Comparison of ENCODE assay signal across 8 mouse cellular contexts in the genomic region with DNA sequence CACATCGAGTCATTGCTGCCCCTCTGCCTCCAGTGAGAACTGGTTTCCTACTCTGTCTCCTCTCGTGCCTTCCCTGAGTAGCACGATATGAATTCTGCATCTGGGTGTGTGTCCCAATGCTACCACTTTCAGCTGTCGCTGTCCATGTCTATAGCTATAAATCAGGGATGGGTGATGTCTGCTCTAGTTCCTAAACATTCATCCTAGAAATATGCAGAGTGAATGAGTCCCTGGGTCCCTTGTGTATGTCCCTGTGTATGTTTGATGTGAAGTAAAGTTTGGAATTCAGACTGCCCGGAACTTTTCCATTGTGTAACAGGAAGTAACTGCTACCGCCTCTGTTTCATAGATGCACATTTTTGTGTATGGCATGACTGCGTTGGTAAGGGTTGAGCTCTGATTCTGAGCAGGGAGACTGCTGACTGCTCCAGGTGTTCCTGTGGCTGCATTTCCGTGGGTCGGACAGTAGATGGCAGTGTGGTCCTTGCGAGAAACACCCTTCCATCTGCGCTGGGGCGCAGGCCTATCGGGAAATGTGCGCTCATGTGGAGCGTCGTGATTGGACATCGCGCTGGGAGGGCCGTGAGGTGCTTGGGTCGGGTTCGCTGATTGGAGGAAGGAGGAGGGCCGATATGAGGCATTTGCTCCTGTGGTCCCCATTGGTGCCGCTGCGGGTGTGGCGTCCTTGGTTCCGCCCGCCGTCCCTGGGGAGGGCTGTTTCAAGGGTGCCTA. TPM values are rescaled to one million over a fixed set of nuclear protein-coding genes. Genes with fewer than 3 reads are reported as not detected.
A peak's percentile ranks its signal among the peaks of the same experiment; 100 is the strongest.
DNase-seq lines count a peak whose midpoint lies in the region; ATAC-seq and TF ChIP-seq lines count a peak whose summit lies in the region.

No protein-coding gene starts in this region.

- no peaks in the 10 kb centered on the region; the same call in 1 of the 2 replicates for H3K79me2 ChIP-seq in liver, adult 2 months (ENCODE audit: control insufficient read depth, insufficient read depth, low read length)
- H3K79me2 ChIP-seq in myocyte (ENCODE audit: control insufficient read depth, insufficient read depth), result peaks cover 23% of the 10 kb centered on the region

- H3K9me3 ChIP-seq in erythroblast, embryonic 14.5 days (ENCODE audit: control insufficient read depth, low read length), result no peaks in the 10 kb centered on the region
- H3K9me3 ChIP-seq in heart, embryonic 11.5 days (replicated peaks; ENCODE audit: control insufficient read depth, low read length), result no peaks in the 10 kb centered on the region
- no peaks in the 10 kb centered on the region for H3K9me3 ChIP-seq in kidney, embryonic 16.5 days (ENCODE audit: low read length)

- TF ChIP-seq CTCF in brain, embryonic 14.5 days (IDR thresholded peaks at IDR 0.05; ENCODE audit: borderline replicate concordance, extremely low read depth, insufficient read depth, insufficient read length), result peak; percentile 99
- TF ChIP-seq CTCF in liver, adult 2 months (IDR thresholded peaks at IDR 0.05; ENCODE audit: low read depth, low read length), result peak; percentile 100

- TF ChIP-seq POLR2A in brain, embryonic 14.5 days (IDR thresholded peaks at IDR 0.05; ENCODE audit: borderline replicate concordance, extremely low read depth, insufficient read depth, insufficient read length, poor library complexity, severe bottlenecking), result no peak
- TF ChIP-seq POLR2A in liver, adult 2 months (IDR thresholded peaks at IDR 0.05; ENCODE audit: extremely low read depth, insufficient read depth, low read length), result 0 out of 2 replicates have a peak, but pooled peaks have one; percentile 45
- TF ChIP-seq POLR2A in myocyte (IDR thresholded peaks at IDR 0.05; ENCODE audit: insufficient read length, low read depth), result no peak

- WGBS in heart, embryonic 11.5 days (ENCODE audit: insufficient replicate concordance), result 10% methylated on average over 28 of the region's 28 CpGs
- 11% methylated on average over 28 of the region's 28 CpGs for WGBS in kidney, embryonic 16.5 days
- 11% methylated on average over 28 of the region's 28 CpGs for WGBS in liver, adult 2 months

- H3K27ac ChIP-seq in heart, embryonic 11.5 days (ENCODE audit: low read depth, low read length), result peak overlapping the region; percentile 30; the same call in 1 of the 2 replicates
- peak overlapping the region; percentile 87 for H3K27ac ChIP-seq in kidney, embryonic 16.5 days (ENCODE audit: low read length)
- peak overlapping the region; percentile 84; the same call in 1 of the 2 replicates for H3K27ac ChIP-seq in liver, adult 2 months (replicated peaks; ENCODE audit: insufficient read depth, low read depth, low read length)

- H3ac ChIP-seq in myocyte (ENCODE audit: control insufficient read depth, insufficient read length), result no peak overlapping the region

- peak overlapping the region; percentile 65 for H3K4me2 ChIP-seq in heart, embryonic 11.5 days
- peak overlapping the region; percentile 54 for H3K4me2 ChIP-seq in kidney, embryonic 16.5 days (replicated peaks; ENCODE audit: low read depth, low read length)
- peak overlapping the region; percentile 94 for H3K4me2 ChIP-seq in myocyte (ENCODE audit: low read depth)

- no peaks in the 10 kb centered on the region for H3K27me3 ChIP-seq in erythroblast, embryonic 14.5 days (ENCODE audit: control insufficient read depth)
- no peaks in the 10 kb centered on the region for H3K27me3 ChIP-seq in heart, embryonic 11.5 days (ENCODE audit: control insufficient read depth, insufficient read depth, low read length)
- H3K27me3 ChIP-seq in kidney, embryonic 16.5 days (ENCODE audit: insufficient read depth, low read length), result no peaks in the 10 kb centered on the region
- no peaks in the 10 kb centered on the region for H3K27me3 ChIP-seq in liver, adult 2 months (ENCODE audit: control insufficient read depth, insufficient read depth, low read length)
- no peaks in the 10 kb centered on the region for H3K27me3 ChIP-seq in myocyte (ENCODE audit: control insufficient read depth, insufficient read depth, insufficient read length)
- no peaks in the 10 kb centered on the region for H3K27me3 ChIP-seq in splenic B cell, adult 2 months (ENCODE audit: control insufficient read depth, insufficient read depth, low read length, poor library complexity, severe bottlenecking)

- H3K4me3 ChIP-seq in erythroblast, embryonic 14.5 days (replicated peaks), result peak overlapping the region; percentile 58
- H3K4me3 ChIP-seq in heart, embryonic 11.5 days (ENCODE audit: low read depth, low read length), result peak overlapping the region; percentile 40
- H3K4me3 ChIP-seq in kidney, embryonic 16.5 days (ENCODE audit: low read length), result peak overlapping the region; percentile 51
- peak overlapping the region; percentile 44 for H3K4me3 ChIP-seq in liver, adult 2 months (ENCODE audit: insufficient read depth, low read depth, low read length)
- H3K4me3 ChIP-seq in myocyte, result peak overlapping the region; percentile 3

- peak; percentile 99 for ATAC-seq in heart, embryonic 11.5 days (replicated peaks; ENCODE audit: insufficient number of reproducible peaks, low FRiP score, low TSS enrichment)
- peak; percentile 100 for ATAC-seq in kidney, embryonic 16.5 days (ENCODE audit: low FRiP score, low TSS enrichment)

- peak; percentile 89 to 93 for DNase-seq in B cell, adult 2 months
- DNase-seq in brain, embryonic 14.5 days (ENCODE audit: low read depth), result peak; percentile 99
- peak; percentile 96 for DNase-seq in liver, adult 2 months (ENCODE audit: extremely low read depth, low read depth, low spot score)
- DNase-seq in splenic B cell, adult 2 months (ENCODE audit: low read depth, low spot score), result peak; percentile 99

- peaks cover 16% of the 10 kb centered on the region for H3K4me1 ChIP-seq in erythroblast, embryonic 14.5 days (ENCODE audit: control insufficient read depth)
- no peaks in the 10 kb centered on the region for H3K4me1 ChIP-seq in heart, embryonic 11.5 days (ENCODE audit: control insufficient read depth, insufficient read depth, low read length)
- H3K4me1 ChIP-seq in kidney, embryonic 16.5 days (ENCODE audit: insufficient read depth, low read length), result peaks cover 11% of the 10 kb centered on the region
- peaks cover 2% of the 10 kb centered on the region; the same call in 1 of the 2 replicates for H3K4me1 ChIP-seq in liver, adult 2 months (ENCODE audit: control insufficient read depth, insufficient read depth, low read length)

- peaks cover 41% of the 10 kb centered on the region for H3K36me3 ChIP-seq in erythroblast, embryonic 14.5 days (ENCODE audit: control insufficient read depth)
- 0 out of 2 replicates have a peak, but pooled peaks cover 6% of the 10 kb centered on the region for H3K36me3 ChIP-seq in heart, embryonic 11.5 days (ENCODE audit: control insufficient read depth, insufficient read depth, low read length)
- H3K36me3 ChIP-seq in kidney, embryonic 16.5 days (ENCODE audit: insufficient read depth, low read length), result peaks cover 19% of the 10 kb centered on the region
- no peaks in the 10 kb centered on the region for H3K36me3 ChIP-seq in liver, adult 2 months (ENCODE audit: control insufficient read depth, insufficient read depth, low read length)
- peaks cover 15% of the 10 kb centered on the region for H3K36me3 ChIP-seq in myocyte (ENCODE audit: control insufficient read depth, insufficient read depth)
- H3K36me3 ChIP-seq in splenic B cell, adult 2 months (ENCODE audit: control insufficient read depth, insufficient read depth, low read length, poor library complexity, severe bottlenecking), result no peaks in the 10 kb centered on the region; the same call in 1 of the 2 replicates

- peak overlapping the region; percentile 65 for H3K9ac ChIP-seq in heart, embryonic 11.5 days (ENCODE audit: low read depth, low read length)
- peak overlapping the region; percentile 70 for H3K9ac ChIP-seq in kidney, embryonic 16.5 days (replicated peaks; ENCODE audit: low read length)
- no peak overlapping the region for H3K9ac ChIP-seq in liver, adult 2 months (ENCODE audit: low read depth, low read length)

TF ChIP-seq in myocyte, 11 proteins besides CTCF, POLR2A, EP300 and RAD21:
- no peak for TF ChIP-seq TCF12 (IDR thresholded peaks at IDR 0.05; ENCODE audit: insufficient read depth, poor library complexity, severe bottlenecking)
- TF ChIP-seq MYOD1 (IDR thresholded peaks at IDR 0.05; ENCODE audit: control insufficient read depth in 1 of 3, insufficient read length in 2 of 3, low read depth in 2 of 3), result peak; percentile 24 to 83 (median 69)
- peak in 1 of 3 experiments; percentile 52 for TF ChIP-seq MYOG (IDR thresholded peaks at IDR 0.05; ENCODE audit: control insufficient read depth in 1 of 3, insufficient read depth in 1 of 3, insufficient read length in 2 of 3, low read depth in 2 of 3)
- TF ChIP-seq POLR2AphosphoS2 (IDR thresholded peaks at IDR 0.05; ENCODE audit: insufficient read length, low read depth), result peak; percentile 41
- TF ChIP-seq SRF (IDR thresholded peaks at IDR 0.05; ENCODE audit: control insufficient read depth, insufficient read length, low read depth), result peak; percentile 34
- no peak for TF ChIP-seq USF1 (IDR thresholded peaks at IDR 0.05; ENCODE audit: low read depth)
TF ChIP-seq in myocyte: peak in this region for 4.

RNA-seq across cellular contexts. Expression of gene Mrps27, which starts 8.3 kb away (rescaled TPM):
- 25.2 and 28.0 TPM in 2 replicates for polyA plus RNA-seq in brain, embryonic 14.5 days (2012; rRNA removed)
- polyA plus RNA-seq in erythroblast, embryonic 14.5 days (2012), result 0.29 and 0.47 TPM in 2 replicates
- 73.1 and 86.4 TPM in 2 replicates for polyA plus RNA-seq in heart, embryonic 11.5 days (2014; fragmentation: Nextera tagmentation; extraction: Ambion mirVana)
- 79.3 and 80.6 TPM in 2 replicates for polyA plus RNA-seq in kidney, embryonic 16.5 days (2015; fragmentation: Nextera tagmentation; extraction: Ambion mirVana)
- 19.3 and 19.8 TPM in 2 replicates for total RNA-seq in liver, adult 2 months (2014; rRNA removed)
- 15.9 and 24.1 TPM in 2 replicates for polyA plus RNA-seq in liver, adult 2 months (2012; rRNA removed)
- polyA plus RNA-seq in myocyte (2012; fragmentation: generic; extraction: Trizol), result 34.2 TPM

RNA-seq across cellular contexts. Expression of gene Ptcd2, which starts 8.4 kb away (rescaled TPM):
- polyA plus RNA-seq in brain, embryonic 14.5 days (2012; rRNA removed), result 26.8 and 28.6 TPM in 2 replicates
- polyA plus RNA-seq in erythroblast, embryonic 14.5 days (2012), result 0.41 and 0.82 TPM in 2 replicates
- polyA plus RNA-seq in heart, embryonic 11.5 days (2014; fragmentation: Nextera tagmentation; extraction: Ambion mirVana), result 57.0 and 59.6 TPM in 2 replicates
- 56.1 and 56.6 TPM in 2 replicates for polyA plus RNA-seq in kidney, embryonic 16.5 days (2015; fragmentation: Nextera tagmentation; extraction: Ambion mirVana)
- 30.3 and 35.6 TPM in 2 replicates for total RNA-seq in liver, adult 2 months (2014; rRNA removed)
- 16.4 and 17.4 TPM in 2 replicates for polyA plus RNA-seq in liver, adult 2 months (2012; rRNA removed)
- polyA plus RNA-seq in myocyte (2012; fragmentation: generic; extraction: Trizol), result 25.1 TPM

Comparison
In these comparisons a context has a peak if more than half of its experiments do, and no peak if none do; other contexts are left out.
1. Peak in every context shown above with its lines: DNase-seq, ATAC-seq, H3K4me3 ChIP-seq and H3K27ac ChIP-seq.
2. H3K4me3 ChIP-seq: peak in every context shown above with its lines; median percentile 58 in erythroblast, embryonic 14.5 days; 51 in kidney, embryonic 16.5 days; 44 in liver, adult 2 months; 40 in heart, embryonic 11.5 days; 3 in myocyte.
3. H3K27ac ChIP-seq: peak in every context shown above with its lines; median percentile 87 in kidney, embryonic 16.5 days; 84 in liver, adult 2 months; 30 in heart, embryonic 11.5 days.
4. RNA of gene Mrps27, which starts 8.3 kb away (polyA plus RNA-seq): 79.3 to 80.6 TPM in kidney, embryonic 16.5 days, 73.1 to 86.4 TPM in heart, embryonic 11.5 days, 34.2 TPM in myocyte (single experiment), 25.2 to 28.0 TPM in brain, embryonic 14.5 days and 15.9 to 24.1 TPM in liver, adult 2 months; 0.29 to 0.47 TPM in erythroblast, embryonic 14.5 days; every median in the first group is over 10 times any median in the second.